Mouse (Mus musculus) heart, adult 2 months (tissue): ENCODE measurements around the gene Hdac4.

Experiments
- CTCF ChIP-seq: fragments of 200-600 bp; IDR thresholded peaks from 2 replicates; pipeline ENCODE4 v1.8.1; 2022; ENCODE audit warnings: antibody characterized with exemption, mild to moderate bottlenecking, moderate library complexity
- POLR2A ChIP-seq: fragments of 200-500 bp; IDR thresholded peaks from 2 replicates; pipeline ENCODE4 v1.6.1; 2011; ENCODE audit warnings: mild to moderate bottlenecking, low read depth, low read length, control low read depth; ENCODE audit not compliant: insufficient read depth

DNA sequence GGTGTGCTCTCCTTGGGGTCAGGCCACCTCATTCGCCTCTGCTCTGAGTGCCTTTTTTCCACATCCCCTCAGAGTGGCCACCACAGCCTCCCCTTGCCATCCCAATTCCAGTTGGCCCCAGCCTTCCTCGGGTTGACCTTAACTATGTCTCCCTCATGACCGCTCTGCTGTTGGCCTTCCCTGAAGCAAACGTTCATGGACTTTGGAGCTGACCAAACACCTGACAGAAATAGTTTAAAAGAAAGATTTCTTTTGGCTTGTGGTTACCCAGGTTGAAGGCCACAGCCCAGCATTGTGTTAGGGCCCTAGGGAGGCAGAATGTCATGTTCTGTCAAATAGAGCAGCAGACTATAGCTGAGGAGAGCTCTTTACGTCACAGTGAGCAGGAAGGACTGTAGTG is 301.2 kb downstream of the Hdac4 start:
- TF ChIP-seq CTCF (no peak), POLR2A (no peak)
